Mouse (Mus musculus): Measurements from ENCODE around the gene Psme3.

DNA sequence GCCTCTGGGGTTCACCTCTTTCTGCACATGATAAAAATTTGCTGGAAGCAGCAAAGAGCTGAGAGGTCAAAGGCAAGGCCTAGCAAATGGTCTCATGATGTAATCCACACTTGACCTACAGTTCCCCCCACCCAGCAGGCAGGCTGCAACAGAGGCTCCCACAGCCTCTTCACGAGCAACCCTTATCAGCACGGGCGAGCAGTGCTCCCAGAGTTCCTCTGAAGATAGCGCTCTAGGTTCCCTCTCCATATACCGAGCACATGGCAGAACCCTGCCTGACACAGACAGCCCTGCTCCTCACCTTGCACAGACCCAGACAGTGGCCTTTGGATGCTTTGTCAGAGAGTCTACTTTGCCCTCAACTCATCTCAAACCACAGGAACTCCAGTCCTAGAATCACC, 48.5 kb downstream of the Psme3 start:
- TF ChIP-seq CTCF (IDR thresholded peaks at IDR 0.05; ENCODE audit: low read depth, low read length) (no peak), POLR2A (IDR thresholded peaks at IDR 0.05; ENCODE audit: borderline replicate concordance, low read depth, low read length) (no peak)
